Mouse (Mus musculus): Measurements from ENCODE around the gene Mmp24.
"Not testable (repeated sequence)": the region's sequence is repeated elsewhere in the genome, so short reads cannot be mapped to it uniquely, and the experiment has no call there.

Mmp24 gene

GRCm38 (mm10) chr2:155814829-155815228 is 39.7 kb downstream of the Mmp24 start:
- DNase-seq (ENCODE audit: low spot score in 2 of 2), result no peak

- DNase-seq (ENCODE audit: low spot score in 2 of 2), result no peak
Observed at GRCm38 (mm10) chr2:155816179-155816578, 41.0 kb downstream of the Mmp24 start.

- DNase-seq (ENCODE audit: low spot score in 2 of 2), result peak in 1 of 2 experiments; percentile 65
Observed at GRCm38 (mm10) chr2:155817301-155818245, 42.4 kb downstream of the Mmp24 start.

DNA sequence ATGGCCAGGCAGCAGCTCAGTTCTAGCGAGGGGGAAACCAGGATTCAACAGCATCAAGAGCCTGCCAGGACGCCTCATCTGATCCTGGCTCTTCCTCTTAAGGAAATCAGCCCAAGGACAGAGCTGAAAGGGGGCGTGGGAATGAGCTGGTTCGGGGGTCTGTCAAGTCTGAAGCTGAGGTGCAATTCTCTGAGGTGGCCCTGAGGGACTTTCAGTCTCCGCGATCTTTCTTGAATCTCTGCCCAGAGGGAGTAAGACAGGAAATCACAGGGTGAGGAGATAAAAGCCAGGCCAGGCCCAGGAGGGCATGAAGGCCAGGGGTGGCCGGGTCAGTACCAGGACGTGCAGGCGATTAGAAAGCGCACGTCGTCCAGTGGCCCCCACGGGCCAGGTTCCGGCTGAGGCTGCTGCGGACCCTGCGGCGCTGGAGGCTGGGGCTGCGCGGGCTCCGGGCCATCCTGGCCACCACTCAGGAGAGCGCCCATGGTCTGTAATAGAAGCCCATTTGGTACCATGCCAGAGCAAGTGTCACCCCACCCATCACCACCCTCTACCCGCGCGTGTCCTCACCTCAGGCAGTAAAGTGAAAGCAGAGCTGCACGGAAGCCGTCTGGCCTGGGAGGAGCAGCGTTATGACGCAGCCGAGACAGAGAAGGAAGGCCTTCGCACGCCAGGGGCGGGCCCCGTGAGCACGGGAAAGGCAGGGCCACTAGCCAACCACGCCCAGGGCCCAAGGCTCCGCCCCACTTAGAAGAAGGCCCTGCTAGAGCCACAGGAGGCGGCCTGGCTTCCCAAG is 43.7 kb downstream of the Mmp24 start:
- DNase-seq (ENCODE audit: low spot score in 2 of 2), result peak; percentile 94 to 96

DNA sequence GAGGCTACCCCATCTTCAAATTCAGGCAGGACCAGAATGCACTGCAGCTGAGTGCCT is 44.1 kb downstream of the Mmp24 start, which contains the start of gene BC029722:
BC029722 (minus strand) TSS at position 35 of the 57 bp plus-strand sequence.
- DNase-seq (ENCODE audit: low spot score in 2 of 2), result no peak

DNA sequence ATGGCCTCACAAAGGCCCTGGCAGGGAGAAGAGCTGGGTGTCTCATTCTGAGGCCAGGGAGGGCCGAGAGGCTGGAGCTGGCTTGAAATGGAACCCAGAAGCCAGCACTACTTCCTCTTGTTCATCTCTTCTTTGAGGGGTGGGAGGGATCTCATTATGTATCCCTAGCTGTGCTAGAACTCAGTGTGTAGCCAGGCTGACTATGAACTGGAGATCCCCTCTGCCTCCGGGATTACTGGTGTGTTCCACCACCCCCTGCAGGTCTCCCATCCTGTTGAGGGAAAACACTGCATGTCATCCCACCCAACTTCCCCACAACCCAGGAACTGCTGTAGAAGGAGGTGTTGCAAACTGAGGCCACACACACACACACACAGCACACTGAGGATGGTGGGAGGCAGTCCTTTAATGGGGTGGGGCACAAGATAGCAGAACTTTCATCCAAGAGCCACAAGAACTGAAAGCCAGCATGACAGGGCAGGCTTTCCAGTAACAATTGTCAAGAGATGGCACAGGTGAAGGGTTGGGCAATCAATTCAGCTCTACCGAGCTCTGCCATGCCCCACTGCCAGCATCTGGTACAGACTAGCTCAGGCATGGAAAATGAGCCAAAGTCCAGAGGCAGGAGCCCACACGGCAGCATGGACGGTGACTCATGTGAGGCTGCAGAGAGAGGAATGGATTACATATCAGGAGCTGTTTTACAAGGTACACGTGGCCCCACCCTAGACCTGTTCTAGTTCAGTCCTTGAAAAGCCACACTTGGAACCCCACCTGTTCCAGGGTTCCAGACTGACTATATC is 44.5 kb downstream of the Mmp24 start:
- peak; percentile 40 to 60 for DNase-seq (ENCODE audit: low spot score in 2 of 2)

GRCm38 (mm10) chr2:155820779-155821178 is 45.6 kb downstream of the Mmp24 start:
- DNase-seq (ENCODE audit: low spot score in 2 of 2), result no peak

DNA sequence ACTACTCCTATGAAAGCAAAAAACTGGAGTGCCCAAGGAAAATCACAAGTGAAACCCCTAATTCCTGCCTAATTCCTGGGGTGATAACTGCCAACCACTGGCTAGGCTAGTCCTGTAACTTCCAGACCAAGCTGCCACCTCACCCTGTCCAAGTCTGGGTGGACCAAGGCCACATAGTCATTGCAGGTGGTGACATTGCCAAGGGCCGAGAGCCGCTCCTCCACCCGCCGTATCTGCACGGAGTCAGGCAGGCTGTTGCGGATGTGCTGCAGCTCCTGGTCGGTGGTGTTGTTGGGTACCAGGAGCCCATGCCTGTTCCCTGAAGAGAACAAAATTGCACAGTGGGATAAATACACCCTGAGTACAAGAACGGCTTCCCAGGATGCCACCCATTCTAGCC is 48.6 kb downstream of the Mmp24 start:
- DNase-seq (ENCODE audit: low spot score in 2 of 2), result no peak

DNA sequence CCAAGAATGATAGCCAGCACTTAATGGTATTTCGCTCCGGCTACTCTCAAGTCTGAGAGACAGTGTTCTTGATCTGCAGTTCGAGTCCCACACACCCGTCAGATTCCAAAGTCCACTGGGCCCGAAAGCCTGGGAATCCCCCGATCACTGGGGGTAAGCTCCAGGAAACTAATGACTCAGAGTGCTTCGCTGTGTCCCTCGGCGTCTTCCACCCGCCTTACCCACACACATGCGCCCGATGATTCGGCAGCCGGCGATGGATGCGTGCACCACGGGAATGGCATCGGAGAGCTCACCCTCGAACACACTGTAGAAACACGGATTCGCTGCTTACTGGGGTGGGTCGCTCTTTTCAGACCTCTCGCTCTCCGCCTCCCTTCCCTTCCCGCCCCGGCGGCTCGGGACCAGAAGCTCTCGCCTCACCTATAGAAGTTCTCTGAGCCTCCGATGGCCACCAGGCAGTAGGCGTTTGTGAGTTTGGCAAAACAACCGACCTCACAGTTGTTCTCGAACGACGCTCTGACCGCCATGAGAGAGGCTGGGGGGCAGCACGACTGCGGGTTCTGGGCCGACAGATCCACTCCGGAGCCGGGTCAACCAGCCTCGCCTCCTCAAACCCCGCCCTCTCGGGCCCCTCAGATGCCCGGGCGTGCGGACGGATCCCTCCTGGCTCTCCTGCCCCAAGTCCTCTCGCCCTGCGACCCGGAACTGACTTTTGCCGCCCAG is 50.9 kb downstream of the Mmp24 start:
- peak in 1 of 2 experiments; percentile 23 for DNase-seq (ENCODE audit: low spot score in 2 of 2)

- DNase-seq (ENCODE audit: low spot score in 2 of 2), result peak; percentile 77 to 89
Observed at GRCm38 (mm10) chr2:155826630-155827424, 51.7 kb downstream of the Mmp24 start, which contains the start of gene Eif6. Gene Eif6 (minus strand): TSS chr2:155826925.

DNA sequence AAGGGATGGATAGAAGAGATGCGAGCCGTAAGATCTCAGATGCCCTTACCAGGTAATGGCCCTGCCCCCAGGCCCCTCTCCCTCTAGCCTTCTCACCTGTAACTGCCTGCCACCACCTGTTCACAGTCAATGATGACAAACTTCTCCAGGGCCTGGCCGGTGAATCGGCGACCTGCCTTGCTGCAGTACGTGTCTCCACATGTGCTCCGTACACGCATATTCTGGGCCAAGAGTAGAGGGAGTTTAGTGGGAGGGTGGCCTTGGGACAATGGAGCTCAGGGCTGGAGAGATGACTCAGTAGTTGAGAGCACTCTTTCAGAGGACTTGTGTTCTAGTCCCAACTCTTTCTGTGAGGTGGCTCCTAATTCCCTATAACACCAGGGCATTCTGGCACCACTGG is 55.7 kb downstream of the Mmp24 start:
- peak; percentile 38 to 67 for DNase-seq (ENCODE audit: low spot score in 2 of 2)

DNA sequence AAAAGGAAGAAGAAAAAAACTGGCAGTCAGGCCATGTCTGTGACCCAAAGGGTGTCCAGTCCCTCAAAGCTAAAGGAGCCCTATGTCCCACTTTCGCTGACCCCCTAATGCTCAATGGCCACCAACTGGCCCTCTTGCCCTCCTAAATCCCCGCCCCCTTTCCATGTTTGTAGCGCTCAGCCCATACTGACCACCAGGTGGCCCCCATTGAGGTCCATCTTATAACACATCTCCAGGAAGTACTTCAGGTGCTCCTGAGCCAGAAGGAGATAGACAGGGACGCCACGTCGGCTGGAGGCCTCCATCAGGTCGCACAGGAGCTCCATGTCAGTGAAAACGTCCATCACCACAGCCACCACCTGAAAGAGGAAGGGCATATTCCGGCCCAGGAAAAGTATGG is 56.2 kb downstream of the Mmp24 start:
- no peak for DNase-seq (ENCODE audit: low spot score in 2 of 2)

GRCm38 (mm10) chr2:155832087-155832486 is 56.9 kb downstream of the Mmp24 start:
- not testable (repeated sequence) for DNase-seq (ENCODE audit: low spot score in 2 of 2)

DNA sequence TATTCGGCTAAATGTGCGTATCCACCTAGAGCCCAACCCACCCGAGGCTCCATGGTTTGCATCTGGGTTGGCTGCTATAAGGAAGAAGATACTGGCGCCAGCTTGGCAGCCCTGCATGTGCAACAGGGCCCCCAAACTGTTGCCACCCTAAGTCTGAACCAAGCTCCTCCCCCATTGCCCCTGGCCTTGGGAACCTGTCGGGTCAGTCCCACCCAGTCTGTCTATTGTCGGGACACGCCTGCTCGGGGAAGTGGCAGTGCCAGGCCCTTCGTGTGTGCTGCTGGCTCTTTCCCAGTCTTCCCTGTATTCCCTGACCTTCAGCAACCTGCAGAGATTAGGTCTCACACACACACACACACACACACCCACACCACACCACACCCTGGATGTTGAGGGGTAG is 59.6 kb downstream of the Mmp24 start, which contains the start of gene Fam83c:
Fam83c (minus strand) TSS at position 123 of the 400 bp plus-strand sequence.
- DNase-seq (ENCODE audit: low spot score in 2 of 2), result peak; percentile 28 to 61

- no peak for DNase-seq (ENCODE audit: low spot score in 2 of 2)
Observed at GRCm38 (mm10) chr2:155837961-155838360, 62.8 kb downstream of the Mmp24 start.

DNA sequence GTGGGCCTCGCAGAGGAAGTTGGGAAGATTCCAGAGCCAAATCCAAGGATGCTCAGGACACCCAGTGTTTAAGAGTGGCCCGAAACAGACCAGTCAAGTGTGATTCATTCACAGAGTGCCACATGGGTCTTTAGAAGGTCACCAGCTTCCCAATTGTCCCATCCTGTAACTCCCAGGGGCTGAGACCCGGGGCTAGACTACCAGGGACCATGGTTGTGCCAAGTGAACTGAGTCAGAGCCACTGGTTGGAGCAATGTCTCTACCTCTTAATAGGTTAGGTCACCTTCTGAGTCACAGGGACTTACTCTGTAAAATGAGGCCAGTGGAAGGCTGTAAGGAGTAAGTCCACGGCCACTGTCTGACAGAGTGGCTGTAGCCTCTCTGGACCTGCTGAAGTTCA is 63.8 kb downstream of the Mmp24 start:
- DNase-seq (ENCODE audit: low spot score in 2 of 2), result no peak

GRCm38 (mm10) chr2:155846930-155847329 is 71.8 kb downstream of the Mmp24 start:
- no peak for DNase-seq (ENCODE audit: low spot score in 2 of 2)

- DNase-seq (ENCODE audit: low spot score in 2 of 2), result peak; percentile 70 to 75
Observed at GRCm38 (mm10) chr2:155848291-155848690, 73.1 kb downstream of the Mmp24 start.

- DNase-seq (ENCODE audit: low spot score in 2 of 2), result no peak
Observed at GRCm38 (mm10) chr2:155849464-155849863, 74.3 kb downstream of the Mmp24 start.

GRCm38 (mm10) chr2:155850120-155850519 is 75.0 kb downstream of the Mmp24 start:
- no peak for DNase-seq (ENCODE audit: low spot score in 2 of 2)

DNA sequence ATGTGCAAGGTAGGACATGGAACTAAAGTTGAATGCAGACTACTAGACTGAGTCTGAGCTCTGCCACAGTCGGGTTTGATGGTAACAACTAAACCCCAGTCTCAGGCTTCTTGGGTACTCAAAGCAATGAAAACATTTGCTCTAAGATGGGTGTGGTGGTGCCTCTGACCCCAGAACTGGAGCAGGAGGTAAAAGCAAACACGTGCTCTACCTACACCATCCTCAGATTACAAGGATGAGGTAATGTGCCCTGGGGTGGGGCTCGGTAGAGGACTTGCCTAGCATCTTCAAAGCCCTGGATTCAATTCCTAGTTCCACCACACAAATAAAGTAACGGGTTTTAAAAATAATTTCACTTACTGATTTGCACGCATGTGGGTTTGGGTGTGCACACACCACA is 77.4 kb downstream of the Mmp24 start:
- DNase-seq (ENCODE audit: low spot score in 2 of 2), result no peak

Measured in urinary bladder, postnatal 36 days (tissue).